Mouse (Mus musculus) forebrain, embryonic 13.5 days (tissue): ENCODE measurements around the gene Egfl8. TPM values are rescaled to one million over a fixed set of nuclear protein-coding genes. Genes with fewer than 3 reads are reported as not detected.

Source experiments
- ATAC-seq: fragments of 200-750 bp; cut with Nextera tagmentation; 2 replicates; pipeline ENCODE4 v1.8.0; 2017
- H3K27ac ChIP-seq: fragments of 300-500 bp; sonication (generic); 2 replicates; pipeline ENCODE4 v1.5.1; 2015; ENCODE audit warnings: inconsistent platforms, mild to moderate bottlenecking, moderate library complexity
- H3K27me3 ChIP-seq: fragments of 300-500 bp; sonication (generic); 2 replicates; pipeline ENCODE4 v1.6.1; 2015; ENCODE audit warnings: mild to moderate bottlenecking, inconsistent platforms
- H3K36me3 ChIP-seq: fragments of 300-500 bp; sonication (generic); 2 replicates; pipeline ENCODE4 v1.6.1; 2015; ENCODE audit warnings: mild to moderate bottlenecking, inconsistent platforms; ENCODE audit not compliant: poor library complexity, severe bottlenecking
- H3K4me1 ChIP-seq: fragments of 300-500 bp; sonication (generic); 2 replicates; pipeline ENCODE4 v1.6.1; 2015; ENCODE audit warnings: inconsistent platforms
- H3K4me2 ChIP-seq: fragments of 300-500 bp; sonication (generic); 2 replicates; pipeline ENCODE4 v1.6.1; 2015; ENCODE audit warnings: inconsistent platforms, mild to moderate bottlenecking, moderate library complexity
- H3K4me3 ChIP-seq: fragments of 300-500 bp; sonication (generic); 2 replicates; pipeline ENCODE4 v1.5.1; 2015; ENCODE audit warnings: mild to moderate bottlenecking, inconsistent platforms
- H3K9ac ChIP-seq: fragments of 300-500 bp; sonication (generic); 2 replicates; pipeline ENCODE4 v1.6.1; 2015; ENCODE audit warnings: mild to moderate bottlenecking, inconsistent platforms
- H3K9me3 ChIP-seq: fragments of 300-500 bp; sonication (generic); replicated peaks from 2 replicates; pipeline ENCODE4 v1.6.1; 2016; ENCODE audit warnings: inconsistent platforms
- WGBS: fragments of 180-500 bp; shearing (Covaris S2); methylation state at CpG from one replicate; pipeline ENCODE4 v1.1.7; 2015; 5-methylcytosine and 5-hydroxymethylcytosine counted together
- polyA plus RNA-seq: library from polyadenylated mRNA; unstranded; fragments of >200 nt; fragmentation: Nextera tagmentation; extraction: Ambion mirVana; gene quantifications from 2 replicates; pipeline ENCODE4 v1.2.1, GENCODE M21; 2015

The Egfl8 gene
- polyA plus RNA-seq, 1 experiment from 2014 or later: 4.7 TPM

- Histone ChIP-seq H3K4me1 (peaks cover 47% of the 10 kb centered on the region), H3K27me3 (peaks cover 17% of the 10 kb centered on the region), H3K4me3 (peak overlapping the region; percentile 81), H3K27ac (peak overlapping the region; percentile 88), H3K36me3 (peaks cover 38% of the 10 kb centered on the region), H3K4me2 (peak overlapping the region; percentile 93), H3K9ac (peak overlapping the region; percentile 80), H3K9me3 (no peaks in the 10 kb centered on the region)
- ATAC-seq: no peak
- WGBS: 53% methylated on average over 16 of the region's 16 CpGs
These were observed 10.4 kb upstream of the Egfl8 start for GRCm38 (mm10) chr17:34626062-34626772.

- H3K4me2 ChIP-seq: no peak overlapping the region
- H3K9ac ChIP-seq: no peak overlapping the region
- H3K9me3 ChIP-seq: no peaks in the 10 kb centered on the region
- peaks cover 44% of the 10 kb centered on the region for H3K36me3 ChIP-seq
- H3K4me3 ChIP-seq: no peak overlapping the region
- no peak for ATAC-seq
- WGBS: 97% methylated on average over 3 of the region's 3 CpGs
- H3K4me1 ChIP-seq: peaks cover 34% of the 10 kb centered on the region
- H3K27me3 ChIP-seq: peaks cover 4% of the 10 kb centered on the region
- no peak overlapping the region for H3K27ac ChIP-seq
These were observed 9.2 kb upstream of the Egfl8 start for GRCm38 (mm10) chr17:34624981-34625380.

GRCm38 (mm10) chr17:34623161-34623560 lies 7.4 kb upstream of the Egfl8 start:
- H3K9me3 ChIP-seq: no peaks in the 10 kb centered on the region
- H3K4me2 ChIP-seq: no peak overlapping the region
- no peak for ATAC-seq
- peaks cover 44% of the 10 kb centered on the region for H3K36me3 ChIP-seq
- peaks cover 16% of the 10 kb centered on the region for H3K4me1 ChIP-seq
- H3K27ac ChIP-seq: no peak overlapping the region
- WGBS: 86% methylated on average over 9 of the region's 9 CpGs
- no peak overlapping the region for H3K4me3 ChIP-seq
- no peaks in the 10 kb centered on the region for H3K27me3 ChIP-seq
- H3K9ac ChIP-seq: no peak overlapping the region

GRCm38 (mm10) chr17:34621006-34621405 lies 5.2 kb upstream of the Egfl8 start:
- 97% methylated on average over 8 of the region's 8 CpGs for WGBS
- no peak for ATAC-seq
- Histone ChIP-seq H3K27me3 (no peaks in the 10 kb centered on the region), H3K9me3 (no peaks in the 10 kb centered on the region), H3K4me2 (no peak overlapping the region), H3K27ac (no peak overlapping the region), H3K4me1 (peaks cover 1% of the 10 kb centered on the region), H3K9ac (no peak overlapping the region), H3K4me3 (no peak overlapping the region), H3K36me3 (peaks cover 61% of the 10 kb centered on the region)

DNA sequence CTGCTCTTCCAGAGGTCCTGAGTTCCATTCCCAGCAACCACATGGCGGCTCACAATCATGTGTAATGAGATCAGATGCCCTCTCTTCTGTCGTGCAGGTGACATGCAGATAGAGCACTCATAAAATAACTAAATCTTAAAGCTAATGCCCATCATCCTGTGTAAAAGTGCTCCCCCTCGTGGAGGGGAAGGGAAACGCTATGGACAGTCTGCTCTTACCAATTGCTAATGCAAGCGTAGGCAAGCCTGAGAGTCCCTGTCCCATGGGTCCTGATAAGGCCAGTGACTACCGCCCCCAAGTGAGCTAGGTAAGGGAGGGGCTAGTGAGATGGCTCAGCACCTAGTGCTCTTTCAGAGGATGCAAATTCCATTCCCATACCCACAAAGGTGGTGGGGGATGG lies 3.2 kb upstream of the Egfl8 start:
- Histone ChIP-seq H3K36me3 (peaks cover 71% of the 10 kb centered on the region), H3K27me3 (no peaks in the 10 kb centered on the region), H3K4me2 (no peak overlapping the region), H3K9ac (no peak overlapping the region), H3K9me3 (no peaks in the 10 kb centered on the region), H3K4me1 (no peaks in the 10 kb centered on the region), H3K27ac (no peak overlapping the region), H3K4me3 (no peak overlapping the region)
- peak; percentile 22; the same call in 1 of the 2 replicates for ATAC-seq
- 17% methylated on average over 6 of the region's 6 CpGs for WGBS

DNA sequence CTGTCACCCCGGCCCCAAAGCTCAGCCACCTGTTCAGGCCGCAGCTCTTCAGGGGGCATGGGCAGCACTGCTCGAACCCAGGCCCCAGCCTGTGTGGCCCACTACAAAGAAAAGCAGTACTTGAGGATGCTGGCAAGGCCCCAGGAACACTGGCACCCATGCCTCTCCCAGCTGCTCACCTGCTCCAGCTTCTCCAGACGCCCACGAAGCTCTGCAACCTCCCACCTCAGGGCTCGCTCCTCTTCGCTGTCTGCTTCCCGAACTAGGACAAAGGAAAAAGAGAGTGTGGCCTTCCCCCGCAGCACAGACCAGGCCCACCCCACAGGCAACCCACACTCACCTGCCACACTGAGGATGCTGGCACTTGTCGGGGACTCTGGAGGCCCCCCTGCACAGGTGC lies 1.9 kb downstream of the Egfl8 start:
- H3K27me3 ChIP-seq: no peaks in the 10 kb centered on the region
- H3K4me2 ChIP-seq: no peak overlapping the region
- peaks cover 3% of the 10 kb centered on the region; the same call in 1 of the 2 replicates for H3K4me1 ChIP-seq
- 90% methylated on average over 10 of the region's 10 CpGs for WGBS
- no peaks in the 10 kb centered on the region for H3K9me3 ChIP-seq
- ATAC-seq: no peak
- H3K4me3 ChIP-seq: no peak overlapping the region
- H3K36me3 ChIP-seq: peaks cover 80% of the 10 kb centered on the region
- H3K9ac ChIP-seq: no peak overlapping the region
- no peak overlapping the region for H3K27ac ChIP-seq

GRCm38 (mm10) chr17:34613054-34613645 lies 2.6 kb downstream of the Egfl8 start:
- Histone ChIP-seq H3K27ac (no peak overlapping the region), H3K4me1 (peaks cover 8% of the 10 kb centered on the region), H3K4me3 (no peak overlapping the region), H3K4me2 (no peak overlapping the region), H3K9me3 (no peaks in the 10 kb centered on the region), H3K27me3 (no peaks in the 10 kb centered on the region), H3K9ac (no peak overlapping the region), H3K36me3 (peaks cover 80% of the 10 kb centered on the region)
- ATAC-seq: no peak
- WGBS: 88% methylated on average over 11 of the region's 11 CpGs

DNA sequence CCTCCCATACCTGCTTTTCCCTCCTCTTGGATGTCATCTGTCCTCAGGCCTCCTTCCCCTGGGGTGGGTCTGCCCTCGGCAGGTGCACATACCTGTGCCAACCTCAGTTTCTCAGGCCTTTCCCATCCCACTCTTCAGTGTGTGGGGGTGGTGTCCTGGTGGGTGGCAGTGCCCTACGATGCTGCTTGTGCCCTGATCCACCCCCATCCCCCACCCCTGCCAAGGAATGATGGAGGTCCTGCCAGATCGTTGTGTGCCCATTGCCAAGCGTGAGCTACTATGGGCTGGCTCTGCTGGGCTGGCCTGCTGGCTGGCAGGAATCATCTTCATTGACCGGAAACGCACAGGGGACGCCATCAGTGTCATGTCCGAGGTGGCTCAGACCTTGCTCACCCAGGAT lies 4.7 kb downstream of the Egfl8 start:
- no peak for ATAC-seq
- WGBS: 92% methylated on average over 8 of the region's 8 CpGs
- Histone ChIP-seq H3K9me3 (no peaks in the 10 kb centered on the region), H3K36me3 (peaks cover 67% of the 10 kb centered on the region), H3K27me3 (no peaks in the 10 kb centered on the region), H3K9ac (no peak overlapping the region), H3K4me2 (no peak overlapping the region), H3K4me1 (peaks cover 28% of the 10 kb centered on the region), H3K4me3 (no peak overlapping the region), H3K27ac (no peak overlapping the region)

DNA sequence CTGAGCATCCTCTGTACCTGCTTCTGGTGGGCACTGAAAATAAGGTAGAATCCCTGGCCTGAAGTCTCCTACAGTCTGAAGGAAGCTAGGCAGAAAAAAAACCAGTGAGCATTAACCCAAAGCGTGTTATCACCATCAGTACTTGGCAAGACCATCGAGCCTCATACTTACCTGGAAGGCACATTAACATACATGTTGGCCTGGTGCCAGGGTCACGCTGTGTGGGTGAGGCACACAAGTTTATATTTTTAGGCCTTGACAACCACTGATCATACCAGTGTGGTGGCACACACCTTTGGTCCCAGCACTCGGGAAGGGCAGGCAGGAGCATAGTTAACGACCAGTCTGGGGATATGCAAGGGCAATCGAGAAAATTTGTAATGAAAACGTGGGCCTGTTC lies 7.8 kb downstream of the Egfl8 start:
- Histone ChIP-seq H3K4me2 (no peak overlapping the region), H3K4me1 (peaks cover 39% of the 10 kb centered on the region), H3K4me3 (no peak overlapping the region), H3K27me3 (no peaks in the 10 kb centered on the region), H3K9ac (no peak overlapping the region), H3K27ac (no peak overlapping the region), H3K36me3 (peaks cover 36% of the 10 kb centered on the region), H3K9me3 (no peaks in the 10 kb centered on the region)
- 87% methylated on average over 7 of the region's 7 CpGs for WGBS
- ATAC-seq: no peak

DNA sequence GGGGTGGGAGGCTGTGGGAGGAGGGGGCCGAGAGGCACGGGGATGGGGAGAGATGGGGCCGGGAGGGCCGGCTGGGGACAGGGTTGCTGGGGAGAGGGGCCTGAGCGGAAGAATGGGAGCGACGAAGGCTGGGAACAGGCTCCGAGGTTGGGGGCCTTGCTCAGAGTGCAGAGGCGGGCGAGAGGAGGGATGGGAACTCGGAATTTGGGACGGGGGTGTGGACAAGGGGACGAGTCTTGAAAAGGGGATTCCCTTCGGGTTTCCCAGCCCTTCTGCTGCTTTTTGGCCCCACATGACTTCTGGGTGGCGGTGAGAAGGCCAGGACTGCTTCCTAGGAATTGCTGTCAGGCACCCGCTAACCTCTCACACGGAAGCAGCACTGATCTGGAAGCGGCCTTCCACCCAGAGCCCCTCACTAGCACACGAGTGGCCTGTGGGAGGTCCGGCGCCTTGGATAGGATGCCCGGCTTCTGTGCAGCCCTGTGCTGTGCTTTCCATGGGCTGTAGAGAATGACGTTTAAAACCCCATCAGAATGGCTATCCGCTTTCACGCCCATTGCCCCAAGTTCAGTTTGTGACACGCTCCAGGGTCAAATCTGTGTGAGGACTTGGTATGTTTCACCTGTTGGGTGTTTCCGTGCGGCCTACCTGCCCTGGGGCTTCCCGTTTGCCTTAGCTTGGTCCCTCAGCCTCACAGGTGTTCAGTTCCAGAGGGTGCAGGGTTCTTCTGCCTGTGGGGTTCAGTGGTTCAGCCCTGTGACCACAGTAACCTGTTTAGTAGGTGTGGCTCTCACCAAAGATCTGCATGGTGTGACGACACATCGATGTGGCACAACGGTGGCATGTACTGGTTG lies 9.4 kb downstream of the Egfl8 start:
- H3K27ac ChIP-seq: peak overlapping the region; percentile 91
- peaks cover 51% of the 10 kb centered on the region for H3K4me1 ChIP-seq
- H3K4me2 ChIP-seq: peak overlapping the region; percentile 99
- WGBS: 17% methylated on average over 32 of the region's 32 CpGs
- peak overlapping the region; percentile 96 for H3K9ac ChIP-seq
- H3K4me3 ChIP-seq: peak overlapping the region; percentile 93
- no peaks in the 10 kb centered on the region for H3K9me3 ChIP-seq
- H3K36me3 ChIP-seq: peaks cover 26% of the 10 kb centered on the region
- H3K27me3 ChIP-seq: no peaks in the 10 kb centered on the region
- no peak for ATAC-seq

DNA sequence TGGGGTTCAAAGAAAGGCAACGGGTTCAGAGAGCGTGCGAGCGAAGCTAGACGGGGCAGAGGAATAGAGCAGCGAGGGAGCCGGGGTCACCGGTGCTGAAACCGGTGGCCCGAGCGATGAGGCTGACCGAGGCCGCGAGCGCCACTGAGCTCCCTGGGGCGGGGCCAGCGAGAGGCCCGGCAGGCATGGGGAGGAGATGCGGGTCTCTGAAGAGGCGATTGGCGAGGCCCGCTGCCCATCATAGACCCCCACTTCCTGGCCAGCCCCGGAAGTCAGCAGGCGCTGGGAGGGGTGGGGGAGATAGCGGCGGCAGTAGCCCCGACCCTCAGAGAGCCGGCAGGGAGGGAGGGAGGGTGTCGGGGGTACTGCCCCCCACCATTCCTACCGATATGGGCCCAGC lies 10.2 kb downstream of the Egfl8 start:
- WGBS: under 1% methylated on average over 27 of the region's 30 CpGs
- no peaks in the 10 kb centered on the region for H3K27me3 ChIP-seq
- peak overlapping the region; percentile 96 for H3K9ac ChIP-seq
- H3K4me1 ChIP-seq: peaks cover 51% of the 10 kb centered on the region
- ATAC-seq: peak; percentile 54
- H3K9me3 ChIP-seq: no peaks in the 10 kb centered on the region
- peak overlapping the region; percentile 93 for H3K4me3 ChIP-seq
- peak overlapping the region; percentile 99 for H3K4me2 ChIP-seq
- peaks cover 25% of the 10 kb centered on the region for H3K36me3 ChIP-seq
- peak overlapping the region; percentile 91 for H3K27ac ChIP-seq
